Mouse (Mus musculus) skeletal muscle tissue, postnatal 0 days (tissue): Measurements from ENCODE around the gene Chmp1a. TPM values are rescaled to one million over a fixed set of nuclear protein-coding genes. Genes with fewer than 3 reads are reported as not detected.

ENCODE experiments used
- polyA plus RNA-seq: library from polyadenylated mRNA; unstranded; fragments of >200 nt; fragmentation: Nextera tagmentation; extraction: Ambion mirVana; gene quantifications from 2 replicates; pipeline ENCODE4 v1.2.1, GENCODE M21; 2015

Gene Chmp1a
- 76.6 and 84.8 TPM in 2 replicates for polyA plus RNA-seq

GRCm38 (mm10) chr8:123212321-123213117, at the start of gene Chmp1a, which contains the start of gene Spata33:
Chmp1a (minus strand) TSS chr8:123212763.
Spata33 (plus strand) TSS chr8:123212832.

DNA sequence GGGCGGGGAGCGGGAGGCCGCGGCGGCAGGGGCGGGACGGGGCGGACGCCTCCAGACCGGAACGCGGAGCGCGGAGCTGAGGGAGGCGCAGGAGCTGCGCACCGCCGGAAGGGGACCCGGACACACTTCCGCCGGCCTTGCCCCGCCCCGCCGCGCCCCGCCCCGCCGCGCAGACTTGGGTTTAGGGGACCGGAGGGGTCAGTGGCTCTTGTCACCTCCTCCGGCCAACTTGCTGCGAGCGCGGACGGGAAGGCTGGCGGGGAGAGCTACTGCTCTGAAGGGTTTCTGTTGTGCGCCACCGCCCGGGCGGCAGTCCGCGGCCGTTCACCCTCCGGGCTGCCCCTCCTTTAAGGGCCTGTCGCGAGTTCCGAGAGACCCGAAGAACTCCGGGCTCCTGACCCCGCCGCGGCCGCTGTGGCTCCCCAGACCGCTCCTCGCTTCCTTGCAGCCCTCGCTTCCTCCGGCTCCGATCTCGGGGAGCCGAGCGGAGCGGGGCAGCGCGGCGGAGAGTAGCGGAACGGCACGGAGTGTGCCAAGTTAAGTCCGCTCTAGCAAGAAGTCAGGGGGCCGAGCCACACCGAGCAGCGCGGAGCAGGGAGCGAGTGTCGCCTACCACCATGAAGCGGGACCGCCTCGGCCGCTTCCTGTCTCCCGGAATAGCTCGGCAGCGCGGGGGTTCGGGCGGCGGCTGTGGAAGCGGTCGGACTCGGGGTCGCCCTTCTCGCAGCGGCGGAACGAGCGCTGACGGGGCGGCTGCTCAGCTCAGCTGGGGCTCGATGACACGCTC, 41.7 kb upstream of the Chmp1a start, which contains the start of the genes Zfp276 and Vps9d1:
Gene Zfp276 (plus strand): TSS at position 97 of the 787 bp plus-strand sequence.
Gene Vps9d1 (minus strand): TSS at position 250 of the 787 bp plus-strand sequence.

GRCm38 (mm10) chr8:123235520-123236497, 23.2 kb upstream of the Chmp1a start, which contains the start of gene Spata2l:
Spata2l (minus strand) TSS chr8:123236233.

DNA sequence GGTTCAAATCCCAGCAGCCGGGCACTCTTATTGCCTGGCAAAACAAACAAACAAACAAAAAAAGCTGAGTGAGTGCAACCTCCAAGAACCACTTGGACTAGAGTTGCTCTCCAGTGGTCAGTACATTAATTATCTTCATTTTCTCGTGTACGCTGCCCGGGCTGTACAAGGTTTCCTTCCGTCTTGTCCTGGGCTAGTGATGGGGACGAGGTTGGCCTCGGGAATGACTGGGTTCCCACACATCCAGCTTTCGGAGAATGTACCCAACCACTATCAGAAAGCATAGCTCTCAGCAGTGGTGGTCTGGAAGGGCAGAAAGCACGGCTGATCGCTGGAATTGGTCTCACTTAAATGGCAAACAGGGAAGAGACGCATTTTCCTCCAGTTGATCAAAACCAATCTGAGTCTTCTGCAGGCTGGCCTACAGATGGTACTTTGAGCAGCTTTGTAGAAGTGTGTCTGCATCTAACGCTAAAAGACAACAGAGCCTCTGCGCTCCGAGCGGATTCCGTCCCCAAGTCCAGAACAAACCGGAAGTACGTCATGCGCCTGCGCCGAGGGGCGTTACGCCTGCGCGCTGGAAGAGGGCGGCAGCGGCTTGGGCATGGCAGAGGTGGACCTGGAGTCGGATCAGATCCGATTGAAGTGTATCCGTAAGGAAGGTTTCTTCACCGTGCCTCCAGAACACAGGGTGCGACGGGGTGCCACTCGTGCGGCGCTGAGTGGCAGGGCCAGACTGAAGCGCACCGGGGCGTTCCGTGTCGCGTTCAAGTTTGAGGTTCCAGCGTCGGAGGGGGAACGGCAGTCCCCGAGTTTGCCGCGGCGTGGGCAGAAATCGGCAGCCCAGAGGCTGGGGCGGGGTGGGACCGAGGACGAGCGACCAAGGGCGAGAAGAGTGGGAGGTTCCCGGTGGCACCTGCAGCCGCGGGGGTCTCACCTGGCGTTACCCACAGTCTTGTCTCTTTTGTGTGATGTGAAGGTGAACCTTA, 12.0 kb upstream of the Chmp1a start, which contains the start of gene Cdk10:
Gene Cdk10 (plus strand): TSS at position 565 of the 989 bp plus-strand sequence.

DNA sequence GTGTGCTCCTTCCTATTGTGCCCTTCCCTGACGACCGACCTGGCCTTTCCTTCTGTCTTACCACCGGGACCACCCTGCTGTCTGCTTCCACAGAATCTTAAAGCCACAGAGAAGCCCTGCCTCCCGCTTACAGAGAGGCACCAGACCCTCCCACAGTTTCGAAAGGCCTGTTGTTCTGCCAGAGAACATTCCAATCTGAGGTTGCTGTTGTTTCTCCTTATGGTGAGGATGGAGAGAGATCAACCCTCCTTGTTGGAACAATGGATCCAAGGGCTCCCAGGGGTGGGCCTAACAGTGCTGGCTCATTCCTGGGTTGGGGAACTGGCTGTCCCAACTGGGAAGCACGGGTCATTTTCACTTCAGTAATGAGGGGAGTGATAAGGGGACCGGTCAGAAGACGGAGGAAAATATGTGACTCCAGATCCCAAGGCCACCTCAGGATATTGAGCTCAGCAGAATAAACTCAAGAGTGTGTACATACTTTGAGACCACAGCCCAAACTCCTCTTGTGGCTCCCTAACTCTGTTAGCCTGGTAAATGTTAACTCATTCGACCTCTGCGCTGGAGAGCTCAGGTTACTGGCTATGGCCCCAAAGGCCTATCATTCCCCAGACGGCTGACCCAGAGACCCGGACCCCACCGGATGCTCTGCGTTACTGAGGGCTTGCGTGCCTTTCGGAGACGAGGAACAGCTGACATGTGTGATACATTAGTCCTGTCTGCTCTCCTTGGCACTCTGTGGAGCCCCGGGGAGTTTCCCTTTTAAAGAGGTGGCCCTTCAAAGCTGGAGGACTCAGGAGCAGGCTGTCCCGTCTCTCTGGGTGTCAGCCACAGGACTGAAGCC, 26.8 kb downstream of the Chmp1a start, which contains the start of gene Dpep1:
Gene Dpep1 (plus strand): TSS at position 677 of the 844 bp plus-strand sequence.

GRCm38 (mm10) chr8:123157888-123158465, 54.6 kb downstream of the Chmp1a start, which contains the start of gene Sult5a1:
Sult5a1 (minus strand) TSS chr8:123158315.

Other genes with a start within 250 kb of the Chmp1a start
- 32.8 and 35.7 TPM in 2 replicates for gene Ankrd11, start 170.5 kb downstream of the Chmp1a start, polyA plus RNA-seq
- gene Spg7, start 149.8 kb downstream of the Chmp1a start, polyA plus RNA-seq = 44.5 and 46.9 TPM in 2 replicates
- gene Rpl13, start 110.4 kb downstream of the Chmp1a start, polyA plus RNA-seq = 1,136 and 1,218 TPM in 2 replicates
- 0.89 and 1.0 TPM in 2 replicates for gene Cpne7, start 95.4 kb downstream of the Chmp1a start, polyA plus RNA-seq
- gene Sult5a1, start 54.4 kb downstream of the Chmp1a start, polyA plus RNA-seq = 13.2 and 13.3 TPM in 2 replicates
- 14.2 and 14.8 TPM in 2 replicates for gene Dpep1, start 26.5 kb downstream of the Chmp1a start, polyA plus RNA-seq
- gene Spata33, start 69 bp upstream of the Chmp1a start, polyA plus RNA-seq = 1.2 and 1.4 TPM in 2 replicates
- 11.7 and 13.6 TPM in 2 replicates for gene Cdk10, start 12.1 kb upstream of the Chmp1a start, polyA plus RNA-seq
- 1.3 and 1.6 TPM in 2 replicates for gene Spata2l, start 23.5 kb upstream of the Chmp1a start, polyA plus RNA-seq
- gene Zfp276, start 41.4 kb upstream of the Chmp1a start, polyA plus RNA-seq = 8.6 and 9.3 TPM in 2 replicates
- gene Vps9d1, start 41.6 kb upstream of the Chmp1a start, polyA plus RNA-seq = 11.8 and 13.8 TPM in 2 replicates
- gene Fanca, start 105.8 kb upstream of the Chmp1a start, polyA plus RNA-seq = 3.5 and 4.5 TPM in 2 replicates
- gene Spire2, start 120.0 kb upstream of the Chmp1a start, polyA plus RNA-seq = 0.43 and 0.45 TPM in 2 replicates
- gene Tcf25, start 161.0 kb upstream of the Chmp1a start, polyA plus RNA-seq = 124 and 137 TPM in 2 replicates
- not detected in 2 replicates for gene Mc1r, start 194.3 kb upstream of the Chmp1a start, polyA plus RNA-seq
- gene Tubb3, start 198.7 kb upstream of the Chmp1a start, polyA plus RNA-seq = 0.19 and 0.33 TPM in 2 replicates
- gene Def8, start 210.8 kb upstream of the Chmp1a start, polyA plus RNA-seq = 15.8 and 18.1 TPM in 2 replicates